Mouse (Mus musculus): Measurements from ENCODE around the gene Smoc1.

DNA sequence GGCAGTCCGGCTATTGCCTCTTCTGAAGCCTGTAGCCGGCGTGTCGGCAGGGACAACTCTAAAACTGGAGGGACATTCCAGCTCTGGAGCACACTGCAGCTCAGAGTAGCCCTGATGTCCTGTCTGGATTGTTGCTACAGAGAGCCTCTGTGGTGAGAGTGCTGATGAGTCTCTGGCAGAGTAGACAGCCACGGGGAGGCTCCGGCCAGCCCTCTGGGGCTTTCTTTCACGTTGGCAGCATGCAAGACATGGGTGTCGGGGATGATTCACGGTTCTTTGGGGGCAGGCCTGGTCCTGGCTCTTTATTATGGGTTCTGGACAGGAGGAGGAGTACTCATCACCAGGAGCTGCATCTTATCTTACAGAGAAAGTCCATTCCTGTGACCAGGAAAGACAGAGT, 140.5 kb downstream of the Smoc1 start:
- TF ChIP-seq EP300 (IDR thresholded peaks at IDR 0.05; ENCODE audit: low read depth) (no peak), CTCF (IDR thresholded peaks at IDR 0.05; ENCODE audit: low read depth) (no peak)

All from liver, postnatal 0 days (tissue).